Mouse (Mus musculus) embryo, embryonic 10 days (tissue): ENCODE results near the gene Cd300ld3.
A peak's percentile ranks its signal among the peaks of the same experiment; 100 is the strongest.
"Not testable (repeated sequence)": the region's sequence is repeated elsewhere in the genome, so short reads cannot be mapped to it uniquely, and the experiment has no call there.

ENCODE experiments used
- DNase-seq: peaks from one replicate; pipeline ENCODE4 v3.0.0-alpha.2; 2015; ENCODE audit warnings: low spot score

Cd300ld3 gene

DNA sequence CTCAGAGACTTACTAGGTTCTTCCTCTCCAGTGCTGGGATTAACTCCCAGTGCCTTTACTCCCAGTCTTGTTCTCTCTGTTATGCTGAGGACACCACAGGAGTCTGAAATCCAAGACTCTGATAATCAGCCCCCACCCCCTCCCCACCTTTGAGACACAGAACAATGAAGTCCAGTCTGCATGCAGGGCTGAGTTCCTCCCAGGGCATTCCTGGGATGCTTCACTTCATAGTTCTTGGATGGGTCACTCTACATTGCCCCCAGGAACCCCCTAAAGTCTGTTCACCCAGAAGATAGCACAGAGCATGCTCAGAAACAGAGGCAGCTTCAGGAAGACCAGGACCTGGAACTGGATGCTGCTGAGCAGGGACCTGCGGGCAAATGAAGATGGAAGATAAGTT lies 4.8 kb upstream of the Cd300ld3 start:
- DNase-seq: no peak

DNA sequence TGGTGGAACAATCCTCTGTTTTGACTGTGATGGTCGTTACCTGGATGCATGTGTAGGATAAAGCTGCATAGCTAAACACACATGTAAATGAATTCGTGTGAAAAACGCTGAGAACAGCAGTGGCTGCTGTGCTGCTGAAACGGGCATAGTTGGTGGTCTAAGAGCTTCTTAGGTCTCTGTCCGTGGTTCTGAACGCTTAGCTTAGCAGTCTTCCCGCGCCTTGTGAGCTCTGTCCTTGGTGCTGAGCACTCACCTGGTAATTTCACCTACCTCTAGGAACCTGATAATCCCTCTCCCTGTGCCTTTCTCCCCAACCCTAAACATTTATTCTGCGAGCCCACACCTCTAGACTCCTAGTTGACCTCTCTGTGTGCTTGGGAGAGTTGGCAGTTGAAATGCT lies 4.0 kb upstream of the Cd300ld3 start:
- peak; percentile 92 for DNase-seq

GRCm38 (mm10) chr11:115049282-115049895 lies 1.2 kb upstream of the Cd300ld3 start:
- no peak for DNase-seq

DNA sequence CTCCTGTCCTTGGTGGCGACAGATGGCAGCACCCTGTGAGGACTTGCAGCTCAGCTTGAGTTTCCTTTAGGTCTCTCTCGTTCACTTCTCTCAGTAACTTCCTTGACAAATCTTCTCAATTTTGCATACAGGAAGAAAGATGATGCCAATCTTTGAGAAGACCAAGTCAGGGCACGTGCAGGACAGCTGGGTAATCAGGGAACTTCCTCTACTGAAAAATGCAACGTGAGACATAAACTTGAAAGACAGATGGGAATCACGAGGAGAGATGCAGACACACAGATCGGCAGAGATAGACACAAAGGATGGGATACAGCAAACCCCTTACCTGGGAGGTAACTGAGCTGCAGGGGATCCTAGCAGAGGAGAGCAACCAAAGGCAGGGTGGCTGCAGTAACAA lies 10.5 kb downstream of the Cd300ld3 start, which contains the start of gene Cd300ld5:
Gene Cd300ld5 (minus strand): TSS at position 101 of the 400 bp plus-strand sequence.
- DNase-seq: not testable (repeated sequence)

DNA sequence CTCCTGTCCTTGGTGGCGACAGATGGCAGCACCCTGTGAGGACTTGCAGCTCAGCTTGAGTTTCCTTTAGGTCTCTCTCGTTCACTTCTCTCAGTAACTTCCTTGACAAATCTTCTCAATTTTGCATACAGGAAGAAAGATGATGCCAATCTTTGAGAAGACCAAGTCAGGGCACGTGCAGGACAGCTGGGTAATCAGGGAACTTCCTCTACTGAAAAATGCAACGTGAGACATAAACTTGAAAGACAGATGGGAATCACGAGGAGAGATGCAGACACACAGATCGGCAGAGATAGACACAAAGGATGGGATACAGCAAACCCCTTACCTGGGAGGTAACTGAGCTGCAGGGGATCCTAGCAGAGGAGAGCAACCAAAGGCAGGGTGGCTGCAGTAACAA lies 21.3 kb downstream of the Cd300ld3 start, which contains the start of gene Cd300ld4:
Gene Cd300ld4 (minus strand): TSS at position 101 of the 400 bp plus-strand sequence.
- DNase-seq: not testable (repeated sequence)

- DNase-seq: not testable (repeated sequence)
These were observed 32.1 kb downstream of the Cd300ld3 start, which contains the start of gene Cd300ld2 for GRCm38 (mm10) chr11:115016093-115016492. Cd300ld2 (minus strand) TSS chr11:115016193.

DNA sequence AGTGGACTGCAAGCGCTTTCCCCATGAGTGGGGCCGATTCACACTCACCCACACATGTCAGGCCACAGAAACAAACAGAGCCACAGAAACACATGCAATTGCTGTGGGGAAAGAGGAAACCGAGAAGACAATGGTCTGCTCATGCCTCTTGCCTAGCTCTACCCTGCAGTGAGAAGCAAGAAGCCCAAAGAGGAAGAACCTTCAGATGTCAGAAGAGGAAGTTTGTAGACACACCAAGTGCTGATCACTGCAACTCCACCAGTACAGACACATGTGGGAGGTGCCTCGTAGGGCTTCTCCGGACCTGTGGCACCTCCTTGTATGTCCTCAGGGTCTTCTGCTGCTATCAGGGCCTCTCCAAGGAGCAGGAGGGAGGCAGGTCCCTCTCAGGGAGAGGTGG lies 44.1 kb downstream of the Cd300ld3 start:
- DNase-seq: no peak

DNA sequence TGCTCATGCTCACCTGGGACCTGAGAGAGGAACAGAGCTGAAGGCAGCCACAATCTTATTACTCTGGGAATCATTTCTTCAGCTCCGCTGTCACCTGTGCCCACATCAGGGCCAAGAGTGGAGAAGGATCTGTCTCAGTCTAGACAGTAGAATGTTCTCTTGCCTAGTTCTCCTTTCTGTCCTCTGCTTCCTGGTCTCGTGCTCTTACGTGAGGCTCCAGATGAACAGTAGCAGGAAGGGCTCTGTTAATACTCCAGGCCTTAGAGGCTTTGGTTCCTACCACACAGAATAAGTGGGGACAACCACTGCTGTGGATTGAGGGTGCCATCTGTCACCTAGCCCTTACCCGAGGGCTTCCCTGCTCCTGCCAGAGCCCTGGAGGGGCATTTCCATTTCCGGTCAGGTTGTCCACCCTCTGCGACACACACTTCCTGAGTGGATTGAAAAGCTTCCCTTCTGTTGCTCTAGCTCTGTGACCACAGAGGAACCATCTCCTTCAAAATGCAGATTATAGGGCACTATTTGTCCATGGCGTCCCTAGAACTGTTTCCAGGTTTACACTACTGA lies 46.7 kb downstream of the Cd300ld3 start, which contains the start of gene Cd300c2:
Gene Cd300c2 (minus strand): TSS at position 407 of the 567 bp plus-strand sequence.
- DNase-seq: no peak
